Comparison of ENCODE assay signal across 28 mouse cellular contexts in the genomic region with DNA sequence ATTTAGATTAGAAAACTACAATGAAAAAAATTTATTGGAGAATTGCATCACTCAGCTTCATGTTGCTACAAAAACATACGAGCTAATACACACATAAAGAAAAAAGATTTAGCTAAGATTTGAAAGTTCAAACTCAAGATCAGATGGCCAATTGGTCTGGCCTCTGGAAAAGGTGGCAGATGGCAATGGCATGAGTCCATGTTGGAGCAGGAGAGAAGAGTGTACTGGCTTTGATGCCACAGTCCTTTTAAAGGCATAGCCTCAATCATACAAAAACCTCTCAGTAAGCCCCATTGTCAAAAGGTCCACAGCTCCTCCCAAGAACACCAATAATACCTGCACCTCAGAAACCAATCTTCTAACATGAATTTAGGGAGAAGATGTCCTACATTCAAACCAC. TPM values are rescaled to one million over a fixed set of nuclear protein-coding genes. Genes with fewer than 3 reads are reported as not detected.
DNase-seq lines count a peak whose midpoint lies in the region; ATAC-seq lines count a peak whose summit lies in the region.
"Had no signal": no experiment of that assay in that cellular context is flagged by ENCODE, and none has a peak within 500 bp of the region (broad histone marks: within the 10 kb centered on the region; RNA-seq: fewer than 3 reads in every experiment).

No protein-coding gene starts in this region.

- intact Hi-C loops in left cerebral cortex, postnatal 4 days (cut with DNase I) = no loop called here

- peak; percentile 24 for DNase-seq in left cerebral cortex, postnatal 4 days
- no peak for DNase-seq in left cerebral cortex, adult 18-20 months (ENCODE audit: low spot score in 2 of 2)
- peak; percentile 11 for DNase-seq in cerebellum, adult 8-10 months
- DNase-seq in cerebellum, postnatal 14 days = peak; percentile 76 to 78
- DNase-seq in lung, postnatal 4 days = no peak
- DNase-seq in yolk sac, embryonic 10.5 days (ENCODE audit: low spot score) = no peak
- DNase-seq: adrenal gland, postnatal 25 days; embryo, embryonic 11 days; gastrocnemius, adult 2 months; gastrocnemius, postnatal 25 days; heart, adult 18-20 months; heart, postnatal 10 days; heart, postnatal 4 days; kidney, adult 11 months had no signal

- no peak for ATAC-seq in CD4-positive, CD25-positive, alpha-beta regulatory T cell, adult 4 months
- ATAC-seq: activated CD4-positive, CD25-positive, alpha-beta regulatory T cell, adult 4 months; forebrain, embryonic 14.5 days; hindbrain, postnatal 0 days; Patski had no signal

RNA-seq across cellular contexts. Expression of a gene that starts 35.0 kb away (rescaled TPM):
- total RNA-seq in left cerebral cortex, postnatal 4 days (2021) = not detected
- not detected for total RNA-seq in left cerebral cortex, adult 18-20 months (2021)
- polyA plus RNA-seq in CD4-positive, CD25-positive, alpha-beta regulatory T cell, adult 4 months (2017; shearing (Covaris generic)) = not detected
- total RNA-seq: adrenal gland, adult 18-20 months; adrenal gland, postnatal 25 days; common myeloid progenitor, adult 5-6 weeks; gastrocnemius, adult 2 months; gastrocnemius, postnatal 25 days; heart, adult 18-20 months; heart, postnatal 10 days; hindbrain, postnatal 0 days had no signal
- polyA plus RNA-seq: embryonic facial prominence, embryonic 11.5 days; embryonic facial prominence, embryonic 15.5 days; erythroblast, embryonic 14.5 days; forebrain, embryonic 10.5 days; forebrain, embryonic 14.5 days; heart, embryonic 14.5 days; hindbrain, embryonic 13.5 days; intestine, embryonic 14.5 days; Patski had no signal

Comparison
In these comparisons a context has a peak if more than half of its experiments do, and no peak if none do; other contexts are left out.
1. DNase-seq: peak in left cerebral cortex, postnatal 4 days (single experiment), cerebellum, adult 8-10 months (single experiment) and cerebellum, postnatal 14 days (2 of 2); none in left cerebral cortex, adult 18-20 months (0 of 2), lung, postnatal 4 days (0 of 2) and yolk sac, embryonic 10.5 days (single experiment).